8 mouse cellular contexts compared by ENCODE assay signal in the genomic region with DNA sequence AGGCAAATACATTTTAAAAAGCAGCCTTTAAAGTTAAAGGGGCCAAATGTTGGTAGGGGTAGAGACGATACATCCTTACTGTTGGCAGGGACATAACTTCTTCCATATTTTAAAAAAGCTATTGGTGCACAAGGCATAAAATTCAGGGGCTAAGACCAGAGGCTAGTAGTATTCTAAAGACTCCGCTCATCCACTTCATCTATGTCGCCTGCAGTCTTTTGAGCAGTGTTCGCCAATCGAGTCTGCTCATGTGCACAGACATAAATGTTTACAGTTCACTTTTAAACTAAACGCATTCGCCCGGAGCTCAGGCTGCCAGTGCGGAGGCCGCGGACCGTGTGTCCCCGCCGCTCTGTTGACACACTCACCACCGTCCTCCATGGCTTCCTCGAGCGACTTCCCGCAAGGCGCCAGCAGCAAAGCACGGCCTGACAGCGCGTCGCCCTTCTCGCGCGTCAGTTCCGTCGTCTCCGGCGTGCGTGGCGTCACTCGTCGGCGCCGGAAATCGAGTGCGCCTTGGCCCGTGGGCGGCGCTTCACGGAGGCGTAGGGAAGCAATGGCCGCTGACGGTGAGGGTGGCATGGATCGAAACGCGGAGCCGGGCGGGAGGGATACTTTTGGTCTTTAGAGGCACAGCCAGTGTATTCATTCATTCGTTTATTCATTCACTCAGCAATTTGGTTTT. TPM values are rescaled to one million over a fixed set of nuclear protein-coding genes. Genes with fewer than 3 reads are reported as not detected.
DNase-seq lines count a peak whose midpoint lies in the region; ATAC-seq lines count a peak whose summit lies in the region.

A gene (minus strand): TSS at position 499 of the 685 bp plus-strand sequence.
A gene (plus strand): TSS at position 508 of the 685 bp plus-strand sequence.

- DNase-seq in B cell, adult 2 months, result peak; percentile 96 to 97
- peak; percentile 98 for DNase-seq in brain, adult 2 months (ENCODE audit: low read depth, low spot score)
- peak; percentile 95 for DNase-seq in heart, embryonic 10.5 days (ENCODE audit: low spot score)
- DNase-seq in liver, result peak; percentile 90
- peak; percentile 89 to 96 for DNase-seq in spleen, postnatal 4 days (ENCODE audit: low spot score in 2 of 2)

- H3K4me2 ChIP-seq in kidney, embryonic 15.5 days, result peak within 1 kb of the TSS; percentile 69

- peaks cover 55% of the 10 kb centered on the region for H3K36me3 ChIP-seq in heart, embryonic 10.5 days
- H3K36me3 ChIP-seq in kidney, embryonic 15.5 days, result peaks cover 60% of the 10 kb centered on the region

- peak within 1 kb of the TSS; percentile 79 for H3K4me3 ChIP-seq in heart, embryonic 10.5 days
- H3K4me3 ChIP-seq in kidney, embryonic 15.5 days (replicated peaks), result peak within 1 kb of the TSS; percentile 89

- H3K27ac ChIP-seq in heart, embryonic 10.5 days, result peak within 1 kb of the TSS; percentile 85
- H3K27ac ChIP-seq in kidney, embryonic 15.5 days, result peak within 1 kb of the TSS; percentile 51

- H3K27me3 ChIP-seq in heart, embryonic 10.5 days (ENCODE audit: insufficient read depth, poor library complexity, severe bottlenecking), result no peaks in the 10 kb centered on the region
- H3K27me3 ChIP-seq in kidney, embryonic 15.5 days, result no peaks in the 10 kb centered on the region

- peak within 1 kb of the TSS; percentile 80 for H3K9ac ChIP-seq in kidney, embryonic 15.5 days

- peak; percentile 98 for ATAC-seq in erythroblast, adult 5-6 weeks (replicated peaks; ENCODE audit: low FRiP score, poor library complexity, severe bottlenecking)
- peak; percentile 93 for ATAC-seq in kidney, embryonic 15.5 days (replicated peaks; ENCODE audit: low FRiP score)
- ATAC-seq in monocyte, adult 5-6 weeks (replicated peaks; ENCODE audit: insufficient number of reproducible peaks, low FRiP score, low TSS enrichment, poor library complexity, severe bottlenecking), result peak; percentile 84

- H3K4me1 ChIP-seq in heart, embryonic 10.5 days, result peaks cover 20% of the 10 kb centered on the region
- H3K4me1 ChIP-seq in kidney, embryonic 15.5 days, result peaks cover 24% of the 10 kb centered on the region

- no peaks in the 10 kb centered on the region for H3K9me3 ChIP-seq in heart, embryonic 10.5 days
- H3K9me3 ChIP-seq in kidney, embryonic 15.5 days (replicated peaks), result no peaks in the 10 kb centered on the region

- 1% methylated on average over 51 of the region's 51 CpGs for WGBS in heart, embryonic 10.5 days
- WGBS in kidney, embryonic 15.5 days, result 1% methylated on average over 51 of the region's 51 CpGs

RNA-seq across cellular contexts. Expression of the first gene that starts in this region (rescaled TPM):
- total RNA-seq in erythroblast, adult 5-6 weeks (2015; ENCODE audit: low replicate concordance), result 14.4 and 18.1 TPM in 2 replicates
- total RNA-seq in erythroblast, adult 5-6 weeks (2017; ENCODE audit: low replicate concordance), result 5.0 and 8.1 TPM in 2 replicates
- polyA plus RNA-seq in heart, embryonic 10.5 days (2016; fragmentation: Nextera tagmentation; extraction: Ambion mirVana), result 73.6 and 88.1 TPM in 2 replicates
- polyA plus RNA-seq in kidney, embryonic 15.5 days (2015; fragmentation: Nextera tagmentation; extraction: Ambion mirVana), result 72.5 and 73.1 TPM in 2 replicates
- 21.2 to 26.1 TPM (median 23.4 TPM) in 3 replicates for total RNA-seq in monocyte, adult 5-6 weeks (2017)

RNA-seq across cellular contexts. Expression of the second gene that starts in this region (rescaled TPM):
- total RNA-seq in erythroblast, adult 5-6 weeks (2015; ENCODE audit: low replicate concordance), result 0.19 and 3.8 TPM in 2 replicates
- 10.3 and 10.6 TPM in 2 replicates for total RNA-seq in erythroblast, adult 5-6 weeks (2017; ENCODE audit: low replicate concordance)
- polyA plus RNA-seq in heart, embryonic 10.5 days (2016; fragmentation: Nextera tagmentation; extraction: Ambion mirVana), result 48.7 and 69.2 TPM in 2 replicates
- polyA plus RNA-seq in kidney, embryonic 15.5 days (2015; fragmentation: Nextera tagmentation; extraction: Ambion mirVana), result 72.8 and 78.7 TPM in 2 replicates
- 12.7 to 25.2 TPM (median 15.0 TPM) in 3 replicates for total RNA-seq in monocyte, adult 5-6 weeks (2017)

Comparison
In these comparisons a context has a peak if more than half of its experiments do, and no peak if none do; other contexts are left out.
1. Peak in every context shown above with its lines: DNase-seq, ATAC-seq, H3K4me3 ChIP-seq and H3K27ac ChIP-seq.